Mouse (Mus musculus): ENCODE measurements around the gene Catsper3. TPM values are rescaled to one million over a fixed set of nuclear protein-coding genes. Genes with fewer than 3 reads are reported as not detected.

The Catsper3 gene
- total RNA-seq (2021) = not detected
- long read RNA-seq, experiment 1 = 0 reads
- long read RNA-seq, experiment 2 = 0 reads

DNA sequence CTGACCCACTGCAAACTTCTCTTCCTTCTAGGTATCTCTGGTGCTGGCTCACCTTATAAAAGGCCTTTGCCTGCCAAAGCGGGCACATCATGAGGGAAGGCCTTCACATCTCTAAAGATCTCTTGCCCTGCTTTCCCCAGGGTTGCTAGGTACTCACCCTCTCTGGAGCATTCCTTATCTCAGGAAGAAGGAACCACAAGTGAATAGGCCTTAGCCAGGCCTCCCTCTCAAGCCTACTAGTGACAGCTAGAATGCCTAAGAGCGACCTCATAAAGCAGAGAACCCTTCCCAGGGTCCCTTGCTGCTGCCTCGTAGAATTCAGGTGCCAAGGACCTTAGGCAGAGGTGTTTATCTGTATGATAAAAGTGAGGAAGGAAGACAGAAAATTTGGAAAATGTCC, at the start of gene Catsper3:
Catsper3 (plus strand) TSS at position 301 of the 400 bp plus-strand sequence.
- DNase-seq (ENCODE audit: low spot score in 2 of 2) = no peak

DNA sequence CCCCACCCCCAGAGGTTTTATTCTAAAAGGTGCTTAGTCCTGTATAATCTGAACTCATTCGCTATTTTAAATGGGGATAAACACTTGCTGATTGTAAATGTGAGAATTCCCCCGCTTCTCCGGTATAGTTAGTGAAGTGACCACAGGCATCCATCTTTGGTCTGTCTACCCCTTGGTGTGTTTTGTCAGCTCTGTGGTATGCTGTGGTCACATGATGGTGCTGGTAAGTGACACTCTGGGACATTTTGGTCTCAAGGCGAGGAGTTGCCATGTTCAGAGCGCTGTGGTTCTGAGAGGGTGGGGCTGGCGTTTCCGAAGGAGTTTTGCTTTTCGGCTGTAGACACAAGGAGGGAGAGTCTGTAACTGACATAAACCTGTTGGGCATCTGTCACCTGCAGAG, 46.5 kb upstream of the Catsper3 start:
- DNase-seq (ENCODE audit: low spot score in 2 of 2) = no peak

DNA sequence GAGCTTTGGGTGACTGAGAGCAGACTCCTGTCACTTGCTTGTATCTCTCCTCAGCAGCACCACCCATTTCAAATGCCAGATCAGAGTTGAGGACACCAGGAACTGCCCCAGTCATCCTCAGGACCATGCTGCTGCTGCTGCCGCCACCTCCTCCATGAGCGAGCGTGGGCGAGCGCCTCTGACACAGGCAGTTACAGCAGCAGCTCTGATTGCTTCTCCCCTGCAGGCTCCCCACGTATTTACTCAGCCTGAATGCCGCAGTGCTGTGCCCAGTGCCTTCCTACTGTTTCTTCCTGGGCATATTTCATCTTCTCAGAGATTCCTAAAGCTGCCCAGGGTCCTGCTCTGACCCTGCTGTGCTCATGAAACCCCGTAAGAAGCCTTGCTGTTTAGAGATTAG, 42.1 kb upstream of the Catsper3 start:
- no peak for DNase-seq (ENCODE audit: low spot score in 2 of 2)

DNA sequence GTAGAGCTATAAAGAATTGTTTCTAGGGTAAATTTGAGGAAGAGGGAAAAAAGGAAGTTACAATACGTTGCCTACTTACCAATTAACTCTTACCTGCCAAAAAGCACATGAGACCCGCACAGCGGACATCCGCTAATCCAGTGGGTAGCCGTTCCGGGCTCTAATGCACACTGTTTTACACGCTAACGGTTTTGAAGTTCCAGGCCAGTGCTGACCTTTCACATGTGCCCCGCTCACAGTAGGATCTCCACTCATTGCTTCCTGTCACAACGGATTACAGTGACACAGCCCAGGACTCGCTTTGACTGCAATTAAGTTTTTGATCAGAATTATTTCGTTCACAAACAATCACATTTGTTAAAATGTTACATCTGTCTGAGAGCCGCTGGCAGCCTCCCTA, 30.0 kb upstream of the Catsper3 start:
- DNase-seq (ENCODE audit: low spot score in 2 of 2) = no peak

DNA sequence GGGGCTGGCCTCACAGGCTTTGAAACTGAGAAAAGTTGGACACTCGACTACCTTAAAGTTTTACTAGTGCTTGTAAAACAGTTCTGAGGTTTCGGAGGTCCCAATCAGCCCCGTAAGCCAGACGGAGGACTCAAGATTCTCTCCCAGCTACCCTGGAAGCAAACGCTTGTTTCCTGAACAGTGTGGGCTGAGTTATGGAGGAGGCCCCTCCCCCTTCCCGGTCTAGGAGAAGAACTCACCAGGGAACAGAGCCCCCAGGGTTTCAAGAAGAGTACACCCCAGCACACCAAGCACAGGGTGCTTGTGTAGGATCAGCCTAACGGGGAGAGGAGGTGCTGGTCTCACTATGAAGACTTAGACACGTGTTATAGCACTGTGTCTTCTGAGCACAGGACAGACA, 27.6 kb upstream of the Catsper3 start:
- DNase-seq (ENCODE audit: low spot score in 2 of 2) = no peak

DNA sequence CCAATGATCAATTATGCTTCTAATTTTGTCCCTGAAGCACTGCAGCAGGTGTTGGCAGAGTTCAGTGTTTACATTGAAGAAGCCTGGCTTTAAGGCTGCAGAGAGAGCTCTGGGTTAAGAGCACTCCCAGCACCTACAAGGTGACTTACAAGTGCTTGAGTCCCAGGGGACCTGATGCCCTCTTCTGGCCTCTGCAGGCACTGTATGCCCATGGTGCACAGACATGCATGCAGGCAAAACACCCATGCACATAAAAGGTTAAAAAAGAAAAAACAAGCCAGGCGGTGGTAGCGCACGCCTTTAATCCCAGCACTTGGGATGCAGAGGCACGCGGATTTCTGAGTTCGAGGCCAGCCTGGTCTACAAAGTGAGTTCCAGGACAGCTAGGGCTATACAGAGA, 26.7 kb upstream of the Catsper3 start:
- no peak for DNase-seq (ENCODE audit: low spot score in 2 of 2)

DNA sequence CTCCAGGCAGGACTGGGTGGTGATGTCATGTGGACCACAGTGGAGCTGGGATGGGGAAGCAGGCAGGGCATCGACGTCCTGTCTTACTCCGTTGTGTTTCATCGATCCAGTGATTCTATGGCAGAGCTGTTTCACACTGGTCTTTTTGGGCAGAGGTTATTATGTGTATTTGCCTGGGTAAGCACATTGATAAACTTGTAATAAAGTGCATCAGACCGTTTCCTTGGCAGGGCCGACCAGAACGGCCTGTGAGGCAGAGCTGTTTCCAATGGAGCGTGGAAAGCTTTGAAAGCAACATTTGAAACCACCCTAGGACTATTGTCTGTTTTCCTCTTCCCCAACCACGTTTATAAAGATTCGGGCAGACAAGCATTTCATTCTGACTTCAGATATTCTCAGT, 23.8 kb upstream of the Catsper3 start:
- no peak for DNase-seq (ENCODE audit: low spot score in 2 of 2)

DNA sequence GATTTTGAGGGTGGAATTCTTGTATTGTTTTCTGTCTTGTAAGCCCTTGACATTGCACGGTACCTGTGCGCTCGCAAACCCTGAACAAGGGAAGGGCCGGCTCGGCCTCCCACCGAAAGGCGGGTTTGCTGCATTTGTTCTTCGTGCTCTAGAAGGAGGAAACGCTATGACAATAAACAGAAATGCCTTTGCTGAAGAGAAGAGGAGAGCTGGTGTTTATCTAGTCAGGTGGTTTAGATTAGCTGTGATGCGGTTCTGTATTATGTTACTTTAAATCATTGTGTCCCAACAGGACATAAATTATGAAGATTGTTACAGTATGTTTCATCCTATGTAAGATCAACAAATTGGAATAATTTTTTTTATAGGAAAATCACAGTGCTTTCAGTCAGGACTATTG, 22.9 kb upstream of the Catsper3 start:
- no peak for DNase-seq (ENCODE audit: low spot score in 2 of 2)

DNA sequence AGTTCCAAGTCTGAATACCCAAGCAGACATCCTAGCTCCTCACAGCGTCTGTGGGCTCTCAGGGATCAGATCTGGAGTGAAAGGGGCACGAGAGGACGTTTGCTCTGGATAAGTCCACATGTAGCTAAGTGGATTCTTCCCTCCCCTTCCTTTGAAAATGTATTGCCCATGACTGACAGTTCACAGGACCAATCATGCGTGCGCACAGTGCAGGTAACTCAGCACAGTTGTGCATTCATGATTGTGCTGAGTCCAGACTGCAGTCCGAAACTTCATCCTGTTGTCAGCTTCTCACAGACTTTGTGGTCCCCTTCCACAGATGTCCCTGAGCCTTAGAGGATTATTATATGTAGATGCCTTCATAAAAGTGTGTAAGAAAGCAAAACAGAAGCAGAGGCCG, 10.0 kb upstream of the Catsper3 start:
- DNase-seq (ENCODE audit: low spot score in 2 of 2) = no peak

DNA sequence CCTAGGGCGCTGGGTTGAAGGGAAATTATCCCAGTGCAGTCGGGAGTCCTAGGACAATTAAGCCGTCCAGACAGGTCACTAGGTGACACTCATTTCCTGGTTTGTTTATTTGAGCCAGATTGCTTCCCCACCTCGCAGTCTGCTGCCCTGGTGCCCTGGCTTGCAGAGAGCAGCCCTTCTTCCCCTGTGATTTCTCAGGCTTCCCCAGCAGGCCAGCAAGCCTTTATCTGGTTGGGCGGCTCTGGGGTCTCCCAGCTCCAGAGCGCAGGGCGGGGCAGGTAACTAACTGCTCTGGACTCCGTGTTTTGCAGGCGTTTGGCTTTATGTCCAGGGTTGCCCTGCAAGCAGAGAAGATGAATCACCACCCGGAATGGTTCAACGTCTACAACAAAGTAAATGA, 9.3 kb upstream of the Catsper3 start:
- DNase-seq (ENCODE audit: low spot score in 2 of 2) = no peak

DNA sequence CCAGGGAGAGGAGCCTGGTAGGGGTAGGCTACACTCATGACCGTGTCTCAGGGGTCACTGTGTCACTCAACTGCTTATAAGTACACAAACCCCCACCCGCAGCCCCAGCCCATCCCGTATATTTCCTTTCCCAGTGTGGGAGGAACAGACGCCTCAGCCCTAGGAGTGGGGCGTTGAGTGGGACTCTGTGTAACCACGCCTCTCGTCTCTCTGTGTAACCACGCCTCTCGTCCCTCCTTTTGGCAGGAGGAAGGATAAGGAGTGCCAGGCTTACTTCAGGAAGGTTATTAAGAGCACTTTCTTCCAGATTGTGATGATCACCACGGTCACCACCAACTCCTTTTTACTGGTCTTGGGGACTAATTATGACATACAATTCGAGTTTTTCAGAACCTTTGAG, 1.8 kb downstream of the Catsper3 start:
- DNase-seq (ENCODE audit: low spot score in 2 of 2) = no peak

DNA sequence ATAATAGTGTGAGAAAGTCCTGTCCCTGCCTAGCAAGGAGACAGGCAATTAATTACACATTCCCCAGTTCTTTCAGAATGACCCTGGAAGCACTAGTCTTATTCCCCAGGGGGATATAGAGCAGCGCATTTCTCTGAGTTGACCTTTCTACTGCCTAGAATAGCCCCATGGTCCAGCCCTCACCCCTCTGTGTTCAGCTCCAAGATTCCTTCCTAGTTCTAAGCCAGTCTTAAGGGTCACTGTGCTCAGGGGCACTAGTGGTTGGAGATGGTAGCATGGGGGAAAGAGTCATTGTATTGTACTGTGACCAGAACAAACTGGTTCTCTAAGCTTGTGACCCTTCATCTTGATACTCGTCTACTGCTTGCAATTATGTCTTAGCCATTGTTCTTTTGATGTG, 16.9 kb downstream of the Catsper3 start:
- no peak for DNase-seq (ENCODE audit: low spot score in 2 of 2)

DNA sequence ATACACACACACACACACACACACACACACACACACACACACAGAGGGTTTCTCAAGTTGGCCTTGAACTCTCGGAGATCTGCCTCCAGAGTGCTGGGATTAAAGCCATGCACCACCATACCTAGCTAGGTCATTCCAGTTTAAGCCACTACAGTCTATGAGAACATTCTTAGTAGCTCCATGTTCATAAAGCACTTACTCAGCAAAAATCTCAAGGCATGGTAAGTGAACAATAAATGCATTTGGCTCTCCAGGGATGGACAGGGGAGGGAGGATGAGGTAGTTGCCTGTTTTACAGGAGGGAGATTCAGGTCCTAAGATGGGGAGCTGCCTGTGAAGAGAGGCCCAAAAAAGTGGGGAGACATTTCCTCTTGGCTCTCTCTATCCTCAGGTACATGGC, 19.6 kb downstream of the Catsper3 start:
- no peak for DNase-seq (ENCODE audit: low spot score in 2 of 2)

DNA sequence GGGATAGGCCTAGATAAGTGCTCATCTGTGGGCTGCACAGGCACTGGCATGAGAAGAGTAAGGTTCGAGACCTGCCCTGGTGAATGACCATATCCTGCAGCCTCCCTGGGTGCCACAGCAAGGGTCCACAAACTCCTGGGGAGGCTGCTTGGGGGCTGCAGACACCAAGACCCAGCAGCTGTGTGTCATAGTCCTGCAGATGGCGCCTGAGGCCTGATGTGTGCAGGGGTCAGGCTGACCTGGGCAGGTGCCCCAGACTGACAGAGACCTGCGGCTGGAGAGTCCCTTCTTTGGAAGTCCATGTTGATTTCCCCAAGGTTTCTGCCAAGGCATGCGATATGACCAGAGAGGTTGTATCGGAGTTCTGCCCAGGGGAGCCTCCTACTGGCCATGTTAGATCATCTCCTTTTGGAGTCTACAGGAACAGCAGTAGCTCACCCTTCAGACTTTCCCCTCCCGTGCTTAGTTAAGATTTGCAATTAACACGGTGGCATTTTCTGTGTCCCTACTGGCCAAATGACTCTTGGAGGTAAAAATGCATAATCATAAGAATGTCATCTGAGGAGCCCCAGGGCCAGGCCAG, 24.8 kb downstream of the Catsper3 start:
- no peak for DNase-seq (ENCODE audit: low spot score in 2 of 2)

DNA sequence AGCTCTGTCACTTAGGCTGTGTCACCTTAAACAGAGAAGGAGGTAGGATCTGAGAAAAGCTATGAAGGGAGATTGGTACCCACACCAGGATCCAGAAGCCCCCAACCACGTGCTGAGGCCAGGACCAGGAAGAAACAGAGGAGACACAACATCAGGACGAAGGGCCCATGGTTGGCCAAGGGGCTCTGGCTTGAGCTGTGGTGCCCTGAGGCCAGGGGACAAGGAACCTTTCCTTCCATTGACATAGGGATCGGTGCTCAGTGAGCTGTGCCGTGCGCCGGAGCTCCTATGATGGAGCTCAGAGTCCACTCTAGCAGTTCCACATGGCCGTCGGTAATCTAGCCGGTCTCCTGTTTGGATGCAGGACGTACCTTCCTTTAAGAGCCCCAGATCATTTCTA, 25.3 kb downstream of the Catsper3 start:
- no peak for DNase-seq (ENCODE audit: low spot score in 2 of 2)

DNA sequence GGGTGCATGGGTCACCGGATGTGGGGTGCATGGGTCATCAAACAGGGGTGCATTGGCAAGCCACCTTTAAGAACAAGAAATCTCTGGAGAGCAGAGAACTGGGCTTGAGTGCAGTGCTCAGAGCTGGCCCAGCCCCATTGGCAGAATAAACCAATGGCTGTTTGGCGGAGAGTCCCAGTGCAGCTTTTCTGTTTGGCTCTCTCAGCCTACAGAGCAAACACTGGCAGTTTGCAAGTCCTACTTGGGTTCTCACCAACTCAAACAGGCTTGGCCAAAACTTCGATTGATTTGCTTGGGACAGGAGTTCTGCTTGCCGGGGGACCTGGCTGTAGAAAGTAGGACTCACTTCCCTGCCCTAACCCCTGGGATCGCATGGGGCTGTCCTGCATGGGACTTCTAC, 26.6 kb downstream of the Catsper3 start:
- no peak for DNase-seq (ENCODE audit: low spot score in 2 of 2)

DNA sequence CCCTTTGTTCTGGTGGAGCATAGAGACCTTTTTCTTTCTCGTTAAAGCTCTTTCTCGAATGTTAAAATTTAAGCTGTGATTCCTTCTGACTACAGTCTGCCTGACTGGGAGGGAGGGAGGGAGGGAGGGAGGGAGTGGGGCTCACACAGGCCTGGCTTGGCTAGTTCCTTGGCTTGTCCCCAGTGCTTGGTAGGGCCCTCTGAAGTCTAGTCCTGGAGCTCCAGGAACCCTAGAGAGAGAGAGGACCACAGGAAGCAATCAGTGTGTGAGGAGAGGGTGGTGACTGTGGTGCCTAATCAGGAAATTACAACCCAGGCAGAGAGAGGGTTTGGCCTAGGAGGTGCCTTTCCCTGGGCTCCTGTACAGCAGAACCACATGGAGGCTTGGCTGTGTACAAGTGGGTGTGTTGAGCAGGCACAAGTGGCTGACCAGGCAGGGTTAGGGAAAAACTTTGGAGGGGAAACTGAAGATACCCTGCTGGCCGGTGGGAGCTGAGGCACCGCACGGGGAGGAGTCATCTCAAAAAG, 29.2 kb downstream of the Catsper3 start:
- no peak for DNase-seq (ENCODE audit: low spot score in 2 of 2)

DNA sequence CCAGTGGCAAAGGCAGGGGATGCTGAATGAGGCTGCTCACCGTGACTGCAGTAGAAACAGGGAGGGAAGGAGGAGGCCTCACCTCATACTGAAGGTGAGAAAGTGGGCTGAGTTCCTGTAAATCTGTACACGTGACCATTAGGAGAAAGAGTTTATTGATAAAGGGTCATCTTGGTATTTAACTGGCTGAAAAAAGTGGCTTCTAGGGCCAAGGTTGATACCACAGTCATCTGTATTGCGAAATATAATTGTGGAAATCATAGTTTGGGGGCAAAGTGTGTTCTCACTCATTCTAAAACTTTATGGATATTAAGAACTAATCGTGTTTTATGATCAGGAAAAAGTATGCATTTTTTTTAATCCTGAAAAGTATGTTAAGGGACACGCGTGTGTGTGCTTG, 30.5 kb downstream of the Catsper3 start:
- no peak for DNase-seq (ENCODE audit: low spot score in 2 of 2)

DNA sequence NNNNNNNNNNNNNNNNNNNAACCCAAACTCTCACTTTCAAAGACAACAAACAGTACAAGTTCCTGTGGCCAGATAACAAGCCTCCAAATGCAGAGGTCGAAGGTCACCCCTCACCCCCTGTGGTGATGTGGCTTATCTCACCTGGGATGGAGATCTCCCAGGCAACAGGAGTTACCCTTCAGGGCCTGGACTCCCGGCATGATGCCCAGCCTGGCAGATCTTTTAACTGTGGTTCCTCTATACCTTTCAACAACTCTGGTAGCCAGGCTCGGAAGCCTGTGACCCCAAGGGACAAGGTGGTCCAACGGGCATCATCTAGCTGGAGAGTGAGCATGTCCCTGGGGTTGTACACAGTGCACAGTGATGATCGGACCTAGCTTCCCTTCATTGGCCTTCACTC, 38.1 kb downstream of the Catsper3 start:
- DNase-seq (ENCODE audit: low spot score in 2 of 2) = no peak

DNA sequence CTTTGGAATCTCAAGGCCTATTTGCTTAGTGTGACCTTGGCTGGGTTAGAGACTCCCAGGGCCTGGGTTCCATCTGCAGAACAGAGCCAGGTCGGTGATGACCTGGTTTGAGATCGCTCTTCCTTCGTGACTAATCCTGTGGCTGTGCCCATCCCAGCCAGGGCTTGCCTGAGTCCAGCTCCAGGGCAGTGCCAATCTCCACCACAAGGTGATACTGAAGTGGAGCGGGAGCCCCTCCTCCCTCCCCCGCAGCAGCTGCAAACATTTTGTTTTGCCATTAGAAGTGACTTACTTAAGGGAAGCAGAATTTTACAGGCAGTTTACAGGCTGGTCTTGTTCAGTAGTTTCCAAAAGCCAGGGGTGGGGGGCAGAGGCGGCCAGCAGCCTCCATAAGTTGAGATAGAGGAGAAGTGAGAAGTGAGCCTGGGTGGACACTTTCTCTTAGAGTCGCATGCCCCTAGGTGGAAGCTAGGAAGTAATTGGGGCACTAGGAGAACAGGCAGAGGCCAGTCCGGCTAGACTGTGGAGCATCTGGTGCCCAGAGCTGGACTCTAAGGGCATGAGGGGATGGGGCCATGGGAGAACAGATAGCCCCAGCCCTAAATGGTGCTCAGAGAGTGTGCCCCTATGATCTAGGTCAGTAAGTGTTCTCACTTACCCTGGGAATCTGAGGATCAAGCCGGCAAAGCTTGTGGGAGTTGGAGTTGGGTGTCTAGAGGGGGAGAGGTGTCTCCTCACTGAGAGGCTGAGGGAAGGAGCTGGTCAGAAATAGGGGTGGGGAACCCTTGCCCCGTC, 40.0 kb downstream of the Catsper3 start:
- no peak for DNase-seq (ENCODE audit: low spot score in 2 of 2)

DNA sequence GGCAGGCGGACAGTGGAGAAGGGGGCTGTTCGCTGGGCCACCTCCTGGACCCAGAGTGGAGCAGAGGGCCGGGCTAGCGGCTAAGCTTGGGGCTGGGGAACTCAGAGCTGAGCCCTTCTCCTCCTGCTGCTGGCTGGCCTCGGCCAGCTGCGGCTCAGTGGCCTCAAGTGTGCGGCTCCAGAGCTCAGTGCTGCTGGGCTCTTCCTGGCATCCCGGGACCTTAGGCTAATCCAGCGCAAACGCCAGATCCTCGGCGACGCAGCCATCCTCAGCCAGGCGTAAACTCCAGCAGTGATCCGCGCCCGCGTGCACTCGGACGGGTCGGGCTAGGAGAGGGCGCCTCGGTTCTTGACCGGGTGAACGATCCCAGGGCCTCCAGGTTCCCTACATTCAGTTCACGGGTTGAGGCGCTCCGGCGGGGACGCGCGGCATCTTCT, 40.9 kb downstream of the Catsper3 start:
- DNase-seq (ENCODE audit: low spot score in 2 of 2) = peak in 1 of 2 experiments; percentile 40

DNA sequence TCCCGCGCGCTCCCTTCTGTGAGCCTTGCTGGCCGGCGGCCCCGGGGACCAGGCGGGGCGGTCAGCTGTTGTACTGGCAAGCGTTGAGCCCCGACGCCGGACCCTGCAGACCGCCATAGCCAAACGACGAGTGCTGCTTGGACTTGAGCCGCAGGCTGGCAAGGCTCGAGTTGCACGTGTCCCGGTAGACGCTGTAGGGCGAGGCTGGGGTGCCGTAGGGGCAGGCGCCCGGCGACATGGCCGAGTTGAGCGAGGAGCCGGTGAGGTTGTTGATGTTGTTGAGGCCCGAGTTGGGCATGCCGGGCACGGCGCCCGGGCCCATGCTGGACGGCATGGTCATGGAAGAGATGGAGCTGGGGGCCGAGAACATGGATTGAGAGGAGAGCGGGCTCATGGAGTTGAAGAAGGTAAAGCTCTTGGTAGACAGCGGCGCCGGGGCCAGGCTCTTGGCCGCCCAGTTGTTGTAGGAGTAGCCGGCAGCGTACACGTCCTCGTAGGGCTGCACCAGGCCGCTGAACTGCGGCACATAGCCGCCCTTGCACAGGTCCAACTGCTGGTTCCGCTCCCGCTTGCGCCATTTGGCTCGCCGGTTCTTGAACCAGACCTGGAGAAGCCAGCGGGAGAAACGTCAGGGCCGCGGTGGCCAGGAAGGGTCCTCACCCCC, 41.8 kb downstream of the Catsper3 start:
- DNase-seq (ENCODE audit: low spot score in 2 of 2) = peak; percentile 54 to 66

Measured in gastrocnemius, postnatal 4 days (tissue).